Mouse (Mus musculus) right cerebral cortex, postnatal 10 days (tissue): ENCODE data around the gene P2ry6.

Experiments used
- DNase-seq, 2 experiments: peaks; one replicate each; pipeline ENCODE4 v3.0.0; 2021; ENCODE audit warnings: low spot score in 2 of 2

Gene P2ry6

GRCm38 (mm10) chr7:100974135-100974903 lies at the start of gene P2ry6:
Gene P2ry6 (minus strand): TSS chr7:100974649.
- peak in 1 of 2 experiments; percentile 42 for DNase-seq

- peak; percentile 35 to 49 for DNase-seq
Observed at GRCm38 (mm10) chr7:101017492-101017891, 43.0 kb upstream of the P2ry6 start.

GRCm38 (mm10) chr7:101017021-101017461 lies 42.6 kb upstream of the P2ry6 start:
- DNase-seq: peak; percentile 71 to 76

GRCm38 (mm10) chr7:101014985-101015384 lies 40.5 kb upstream of the P2ry6 start:
- no peak for DNase-seq

GRCm38 (mm10) chr7:101014041-101014440 lies 39.6 kb upstream of the P2ry6 start:
- no peak for DNase-seq

GRCm38 (mm10) chr7:101012541-101012940 lies 38.1 kb upstream of the P2ry6 start, which contains the start of gene P2ry2:
Gene P2ry2 (minus strand): TSS chr7:101012866.
- DNase-seq: no peak

- peak; percentile 42 to 51 for DNase-seq
Observed at GRCm38 (mm10) chr7:101011681-101012367, 37.4 kb upstream of the P2ry6 start.

GRCm38 (mm10) chr7:101010741-101011140 lies 36.3 kb upstream of the P2ry6 start:
- no peak for DNase-seq

GRCm38 (mm10) chr7:101006201-101006600 lies 31.8 kb upstream of the P2ry6 start:
- DNase-seq: no peak

- DNase-seq: peak; percentile 49 to 53
Observed at GRCm38 (mm10) chr7:101005119-101005518, 30.7 kb upstream of the P2ry6 start.

- DNase-seq: no peak
Observed at GRCm38 (mm10) chr7:101003442-101004326, 29.2 kb upstream of the P2ry6 start.

GRCm38 (mm10) chr7:101002274-101002673 lies 27.8 kb upstream of the P2ry6 start:
- no peak for DNase-seq

- no peak for DNase-seq
Observed at GRCm38 (mm10) chr7:100999623-101000022, 25.2 kb upstream of the P2ry6 start.

GRCm38 (mm10) chr7:100998578-100998960 lies 24.1 kb upstream of the P2ry6 start:
- no peak for DNase-seq

- DNase-seq: no peak
Observed at GRCm38 (mm10) chr7:100997951-100998577, 23.6 kb upstream of the P2ry6 start.

GRCm38 (mm10) chr7:100997215-100997614 lies 22.8 kb upstream of the P2ry6 start:
- no peak for DNase-seq

- no peak for DNase-seq
Observed at GRCm38 (mm10) chr7:100995951-100996350, 21.5 kb upstream of the P2ry6 start.

- no peak for DNase-seq
Observed at GRCm38 (mm10) chr7:100995260-100995864, 20.9 kb upstream of the P2ry6 start.

- DNase-seq: no peak
Observed at GRCm38 (mm10) chr7:100993166-100993565, 18.7 kb upstream of the P2ry6 start.

GRCm38 (mm10) chr7:100991972-100992371 lies 17.5 kb upstream of the P2ry6 start:
- DNase-seq: no peak
